Mouse (Mus musculus) testis, adult 2 months (tissue): Measurements from ENCODE around the gene Adprh.

ENCODE experiments used
- CTCF ChIP-seq: fragments of 200-500 bp; IDR thresholded peaks from 2 replicates; pipeline ENCODE4 v1.5.1; 2012; ENCODE audit warnings: low read depth, mild to moderate bottlenecking, inconsistent platforms, low read length, moderate library complexity; ENCODE audit not compliant: control insufficient read depth, insufficient read depth, insufficient replicate concordance
- POLR2A ChIP-seq: fragments of 200-500 bp; IDR thresholded peaks from 2 replicates; pipeline ENCODE4 v1.6.1; 2012; ENCODE audit warnings: low read depth, mild to moderate bottlenecking, inconsistent platforms, low read length, moderate library complexity; ENCODE audit not compliant: control insufficient read depth

GRCm38 (mm10) chr16:38403639-38404038, 48.9 kb downstream of the Adprh start:
- TF ChIP-seq CTCF (no peak), POLR2A (no peak)
